In the genomic region with DNA sequence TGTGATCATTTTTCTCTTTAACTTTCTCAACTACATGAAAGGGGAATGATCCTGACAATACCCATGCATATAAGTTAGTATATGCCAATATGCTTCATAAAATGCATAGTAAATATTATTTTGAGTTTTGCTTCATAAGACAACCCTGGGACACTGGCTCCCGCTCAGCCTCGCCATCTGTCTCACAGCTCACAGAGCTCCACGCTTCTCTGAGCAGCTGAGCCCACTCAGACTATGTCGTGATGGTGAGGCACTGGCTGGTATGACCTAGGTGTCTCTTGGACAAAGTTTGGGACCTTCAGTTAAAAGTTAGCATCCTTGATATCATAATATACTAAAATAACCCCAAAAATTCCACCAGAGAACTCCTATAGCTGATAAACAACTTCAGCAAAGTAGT, we compare ENCODE assay signal across 25 mouse cellular contexts. TPM values are rescaled to one million over a fixed set of nuclear protein-coding genes. Genes with fewer than 3 reads are reported as not detected.
DNase-seq lines count a peak whose midpoint lies in the region; ATAC-seq and TF ChIP-seq lines count a peak whose summit lies in the region.
"Had no signal": no experiment of that assay in that cellular context is flagged by ENCODE, and none has a peak within 500 bp of the region (broad histone marks: within the 10 kb centered on the region; RNA-seq: fewer than 3 reads in every experiment).

No protein-coding gene starts in this region.

- DNase-seq in intestine, embryonic 14.5 days (ENCODE audit: low spot score) = peak; percentile 38
- peak; percentile 0 for DNase-seq in liver, postnatal 0 days
- DNase-seq in liver = no peak
- DNase-seq in thymus, postnatal 4 days = peak; percentile 1
- DNase-seq in thymus, postnatal 14 days = no peak
- DNase-seq: adrenal gland, adult 2 months; adrenal gland, postnatal 14 days; cerebellum, adult 11-12 months; cerebellum, adult 8-10 months; cerebellum, postnatal 10 days; cerebellum, postnatal 36 days; embryo, embryonic 11 days; gastrocnemius, postnatal 25 days; heart, adult 18-20 months had no signal

- H3K36me3 ChIP-seq in intestine, embryonic 14.5 days (ENCODE audit: control insufficient read depth, insufficient read depth, low read length) = no peaks in the 10 kb centered on the region
- no peaks in the 10 kb centered on the region for H3K36me3 ChIP-seq in intestine, embryonic 16.5 days (ENCODE audit: control insufficient read depth, insufficient read depth, low read length)
- no peaks in the 10 kb centered on the region for H3K36me3 ChIP-seq in liver, postnatal 0 days (replicated peaks; ENCODE audit: insufficient read depth, low read length)
- no peaks in the 10 kb centered on the region for H3K36me3 ChIP-seq in forebrain, embryonic 15.5 days
- H3K36me3 ChIP-seq: embryonic facial prominence, embryonic 10.5 days; embryonic facial prominence, embryonic 13.5 days; forebrain, embryonic 12.5 days; heart, embryonic 13.5 days; hindbrain, embryonic 12.5 days; hindbrain, embryonic 15.5 days had no signal

- no peak for ATAC-seq in intestine, embryonic 14.5 days (replicated peaks; ENCODE audit: low FRiP score, low TSS enrichment, low read depth)
- no peak for ATAC-seq in intestine, embryonic 16.5 days
- ATAC-seq in liver, postnatal 0 days = no peak
- no peak for ATAC-seq in forebrain, embryonic 15.5 days (replicated peaks)
- ATAC-seq: CD4-positive, CD25-positive, alpha-beta regulatory T cell, adult 4 months; forebrain, embryonic 16.5 days had no signal

- H3K4me3 ChIP-seq in intestine, embryonic 14.5 days (ENCODE audit: low read depth, low read length) = no peak overlapping the region
- H3K4me3 ChIP-seq in intestine, embryonic 16.5 days (ENCODE audit: low read length) = no peak overlapping the region
- no peak overlapping the region for H3K4me3 ChIP-seq in liver, postnatal 0 days (ENCODE audit: low read depth, low read length)
- no peak overlapping the region for H3K4me3 ChIP-seq in forebrain, embryonic 15.5 days
- H3K4me3 ChIP-seq: embryonic facial prominence, embryonic 10.5 days; embryonic facial prominence, embryonic 13.5 days; erythroblast, embryonic 14.5 days; forebrain, embryonic 12.5 days; heart, embryonic 13.5 days; hindbrain, embryonic 12.5 days; hindbrain, embryonic 15.5 days had no signal

- no peak overlapping the region for H3K9ac ChIP-seq in intestine, embryonic 14.5 days (ENCODE audit: low read length)
- H3K9ac ChIP-seq in intestine, embryonic 16.5 days (ENCODE audit: low read depth, low read length) = no peak overlapping the region
- H3K9ac ChIP-seq in liver, postnatal 0 days (replicated peaks) = no peak overlapping the region
- no peak overlapping the region for H3K9ac ChIP-seq in forebrain, embryonic 15.5 days (replicated peaks)
- H3K9ac ChIP-seq: embryonic facial prominence, embryonic 13.5 days; forebrain, embryonic 12.5 days; heart, embryonic 13.5 days; hindbrain, embryonic 12.5 days; hindbrain, embryonic 15.5 days had no signal

- TF ChIP-seq EP300 in liver, postnatal 0 days (IDR thresholded peaks at IDR 0.05; ENCODE audit: low read depth) = no peak

- no peak overlapping the region for H3K27ac ChIP-seq in intestine, embryonic 14.5 days (ENCODE audit: low read depth)
- no peak overlapping the region for H3K27ac ChIP-seq in intestine, embryonic 16.5 days (ENCODE audit: low read length)
- no peak overlapping the region for H3K27ac ChIP-seq in liver, postnatal 0 days (ENCODE audit: low read depth)
- H3K27ac ChIP-seq in forebrain, embryonic 15.5 days (replicated peaks) = no peak overlapping the region
- H3K27ac ChIP-seq: embryonic facial prominence, embryonic 10.5 days; embryonic facial prominence, embryonic 13.5 days; forebrain, embryonic 12.5 days; heart, embryonic 13.5 days; hindbrain, embryonic 12.5 days; hindbrain, embryonic 15.5 days had no signal

- H3K27me3 ChIP-seq in intestine, embryonic 14.5 days (replicated peaks; ENCODE audit: control insufficient read depth, insufficient read depth, low read length) = no peaks in the 10 kb centered on the region
- no peaks in the 10 kb centered on the region for H3K27me3 ChIP-seq in intestine, embryonic 16.5 days (replicated peaks; ENCODE audit: control insufficient read depth, insufficient read depth, low read length)
- H3K27me3 ChIP-seq in liver, postnatal 0 days (ENCODE audit: insufficient read depth, low read length) = no peaks in the 10 kb centered on the region
- H3K27me3 ChIP-seq in forebrain, embryonic 15.5 days = no peaks in the 10 kb centered on the region
- H3K27me3 ChIP-seq: embryonic facial prominence, embryonic 13.5 days; forebrain, embryonic 12.5 days; heart, embryonic 13.5 days; hindbrain, embryonic 12.5 days; hindbrain, embryonic 15.5 days had no signal

- no peak for TF ChIP-seq CTCF in liver, postnatal 0 days (IDR thresholded peaks at IDR 0.05; ENCODE audit: low read depth)

- WGBS in intestine, embryonic 14.5 days = 94% methylated on average over 4 of the region's 4 CpGs
- WGBS in intestine, embryonic 16.5 days = 93% methylated on average over 4 of the region's 4 CpGs
- WGBS in liver, postnatal 0 days (ENCODE audit: insufficient replicate concordance) = 87% methylated on average over 4 of the region's 4 CpGs
- WGBS in forebrain, embryonic 15.5 days = 87% methylated on average over 4 of the region's 4 CpGs

- H3K4me2 ChIP-seq in intestine, embryonic 14.5 days (ENCODE audit: low read length) = no peak overlapping the region
- H3K4me2 ChIP-seq in intestine, embryonic 16.5 days (ENCODE audit: low read depth, low read length) = no peak overlapping the region
- H3K4me2 ChIP-seq in liver, postnatal 0 days (ENCODE audit: low read depth, low read length) = no peak overlapping the region
- H3K4me2 ChIP-seq in forebrain, embryonic 15.5 days (replicated peaks) = no peak overlapping the region
- H3K4me2 ChIP-seq: embryonic facial prominence, embryonic 13.5 days; forebrain, embryonic 12.5 days; heart, embryonic 13.5 days; hindbrain, embryonic 12.5 days; hindbrain, embryonic 15.5 days had no signal

- peaks cover 6% of the 10 kb centered on the region; the same call in 1 of the 2 replicates for H3K9me3 ChIP-seq in intestine, embryonic 14.5 days (ENCODE audit: control insufficient read depth, low read length)
- no peaks in the 10 kb centered on the region for H3K9me3 ChIP-seq in intestine, embryonic 16.5 days (ENCODE audit: control insufficient read depth, low read length)
- no peaks in the 10 kb centered on the region for H3K9me3 ChIP-seq in liver, postnatal 0 days (ENCODE audit: low read length)
- no peaks in the 10 kb centered on the region for H3K9me3 ChIP-seq in forebrain, embryonic 15.5 days
- H3K9me3 ChIP-seq: forebrain, embryonic 12.5 days; hindbrain, embryonic 12.5 days; hindbrain, embryonic 15.5 days had no signal

- H3K4me1 ChIP-seq in intestine, embryonic 14.5 days (replicated peaks; ENCODE audit: control insufficient read depth, insufficient read depth, low read length) = peaks cover 6% of the 10 kb centered on the region; the same call in 1 of the 2 replicates
- H3K4me1 ChIP-seq in intestine, embryonic 16.5 days (ENCODE audit: control insufficient read depth, insufficient read depth, low read length) = peaks cover 5% of the 10 kb centered on the region; the same call in 1 of the 2 replicates
- H3K4me1 ChIP-seq in liver, postnatal 0 days (ENCODE audit: insufficient read depth) = no peaks in the 10 kb centered on the region
- H3K4me1 ChIP-seq in forebrain, embryonic 15.5 days = no peaks in the 10 kb centered on the region
- H3K4me1 ChIP-seq: forebrain, embryonic 12.5 days; hindbrain, embryonic 15.5 days had no signal

RNA-seq across cellular contexts. Expression of a gene that starts 20.6 kb away (rescaled TPM):
- 31.0 and 33.4 TPM in 2 replicates for polyA plus RNA-seq in intestine, embryonic 14.5 days (2014; fragmentation: Nextera tagmentation; extraction: Ambion mirVana)
- 18.1 TPM in 2 replicates for polyA plus RNA-seq in intestine, embryonic 16.5 days (2015; fragmentation: Nextera tagmentation; extraction: Ambion mirVana)
- polyA plus RNA-seq in liver, postnatal 0 days (2015; fragmentation: Nextera tagmentation; extraction: Ambion mirVana) = 2.3 and 2.5 TPM in 2 replicates
- polyA plus RNA-seq in forebrain, embryonic 15.5 days (2015; fragmentation: Nextera tagmentation; extraction: Ambion mirVana) = 13.9 and 18.0 TPM in 2 replicates

Comparison
In these comparisons a context has a peak if more than half of its experiments do, and no peak if none do; other contexts are left out.
1. DNase-seq: peak in intestine, embryonic 14.5 days (single experiment), liver, postnatal 0 days (single experiment) and thymus, postnatal 4 days (single experiment); none in liver (single experiment) and thymus, postnatal 14 days (single experiment).